ENCODE assay signal across 24 mouse cellular contexts in the genomic region with DNA sequence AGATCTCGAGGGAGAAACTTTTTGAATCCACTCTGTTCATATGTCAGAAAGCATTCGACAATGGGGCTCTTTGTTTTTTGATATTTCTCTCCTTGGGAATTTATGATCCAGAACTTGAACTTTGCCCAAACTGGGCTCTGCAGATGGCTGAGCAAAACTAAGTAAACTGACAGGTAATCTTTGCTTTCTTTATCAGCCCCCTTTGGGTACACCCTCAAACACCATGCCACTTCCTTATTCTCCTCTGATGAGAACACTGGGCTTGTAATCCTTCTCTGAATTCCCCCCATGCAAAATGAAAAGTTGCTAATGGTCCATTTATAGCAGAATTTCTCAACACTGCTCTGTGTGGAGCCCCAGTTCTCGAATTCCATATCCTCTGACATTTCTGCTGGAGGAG. TPM values are rescaled to one million over a fixed set of nuclear protein-coding genes. Genes with fewer than 3 reads are reported as not detected.
"Had no signal": no experiment of that assay in that cellular context is flagged by ENCODE, and none has a peak within 500 bp of the region (broad histone marks: within the 10 kb centered on the region; RNA-seq: fewer than 3 reads in every experiment).

No protein-coding gene starts in this region.

RNA-seq across cellular contexts. Expression of a gene that starts 5.0 kb away (rescaled TPM):
- polyA plus RNA-seq: heart, adult 2 months; heart, embryonic 10.5 days; heart, embryonic 11.5 days; heart, embryonic 12.5 days; heart, embryonic 13.5 days; heart, embryonic 14.5 days; heart, embryonic 15.5 days; heart, embryonic 16.5 days; heart, postnatal 0 days; hindbrain, embryonic 10.5 days; hindbrain, embryonic 11.5 days; hindbrain, embryonic 12.5 days; hindbrain, embryonic 13.5 days; hindbrain, embryonic 14.5 days; hindbrain, embryonic 15.5 days; hindbrain, embryonic 16.5 days; hindbrain, postnatal 0 days; inflammation-experienced regulatory T-cells, adult 6 months; kidney, adult 2 months; kidney, embryonic 14.5 days; kidney, embryonic 15.5 days; kidney, embryonic 16.5 days; kidney, postnatal 0 days had no signal

RNA-seq across cellular contexts. Expression of a gene that starts 22.7 kb away (rescaled TPM):
- polyA plus RNA-seq: heart, adult 2 months; heart, embryonic 10.5 days; heart, embryonic 11.5 days; heart, embryonic 12.5 days; heart, embryonic 13.5 days; heart, embryonic 14.5 days; heart, embryonic 15.5 days; heart, embryonic 16.5 days; heart, postnatal 0 days; hindbrain, embryonic 10.5 days; hindbrain, embryonic 11.5 days; hindbrain, embryonic 12.5 days; hindbrain, embryonic 13.5 days; hindbrain, embryonic 14.5 days; hindbrain, embryonic 15.5 days; hindbrain, embryonic 16.5 days; hindbrain, postnatal 0 days; inflammation-experienced regulatory T-cells, adult 6 months; kidney, adult 2 months; kidney, embryonic 14.5 days; kidney, embryonic 15.5 days; kidney, embryonic 16.5 days; kidney, postnatal 0 days; large intestine, adult 2 months had no signal
